Mouse (Mus musculus) stomach, postnatal 0 days (tissue): ENCODE results near the gene Lmntd1. TPM values are rescaled to one million over a fixed set of nuclear protein-coding genes. Genes with fewer than 3 reads are reported as not detected.

Experiments
- ATAC-seq: fragments of 200-750 bp; cut with Nextera tagmentation; 2 replicates; pipeline ENCODE4 v1.8.0; 2017; ENCODE audit not compliant: low FRiP score, low TSS enrichment
- DNase-seq: peaks from one replicate; pipeline ENCODE4 v3.0.0-alpha.2; 2016; ENCODE audit warnings: low spot score
- H3K27ac ChIP-seq: fragments of 300-500 bp; sonication (generic); replicated peaks from 2 replicates; pipeline ENCODE4 v1.5.1; 2014; ENCODE audit warnings: mild to moderate bottlenecking, control low read depth
- H3K27me3 ChIP-seq: fragments of 300-500 bp; sonication (generic); 2 replicates; pipeline ENCODE4 v1.6.1; 2014; ENCODE audit warnings: low read length; ENCODE audit not compliant: control insufficient read depth, insufficient read depth
- H3K36me3 ChIP-seq: fragments of 300-500 bp; sonication (generic); 2 replicates; pipeline ENCODE4 v1.6.1; 2014; ENCODE audit warnings: low read length, mixed read lengths; ENCODE audit not compliant: control insufficient read depth, insufficient read depth
- H3K4me1 ChIP-seq: fragments of 300-500 bp; sonication (generic); replicated peaks from 2 replicates; pipeline ENCODE4 v1.6.1; 2014; ENCODE audit warnings: antibody characterized with exemption; ENCODE audit not compliant: control insufficient read depth, insufficient read depth
- H3K4me2 ChIP-seq: fragments of 300-500 bp; sonication (generic); replicated peaks from 2 replicates; pipeline ENCODE4 v1.6.1; 2014; ENCODE audit warnings: low read depth, mild to moderate bottlenecking, control low read depth, moderate library complexity
- H3K4me3 ChIP-seq: fragments of 300-500 bp; sonication (generic); 2 replicates; pipeline ENCODE4 v1.5.1; 2014; ENCODE audit warnings: low read depth, low read length, control low read depth
- H3K9ac ChIP-seq: fragments of 300-500 bp; sonication (generic); 2 replicates; pipeline ENCODE4 v1.6.1; 2014; ENCODE audit warnings: mild to moderate bottlenecking, low read length, control low read depth, mixed read lengths
- H3K9me3 ChIP-seq: fragments of 300-500 bp; sonication (generic); 2 replicates; pipeline ENCODE4 v1.6.1; 2016; ENCODE audit warnings: low read length; ENCODE audit not compliant: control insufficient read depth
- CTCF ChIP-seq: IDR thresholded peaks from 2 replicates; pipeline ENCODE4 v1.5.1; 2016; ENCODE audit warnings: antibody characterized with exemption, low read depth, mild to moderate bottlenecking, moderate library complexity
- EP300 ChIP-seq: optimal IDR thresholded peaks from 2 replicates; pipeline ENCODE3; 2016; ENCODE audit warnings: antibody characterized with exemption
- WGBS: fragments of 180-500 bp; shearing (Covaris S2); extraction: QIAGEN DNeasy Blood & Tissue Kit; methylation state at CpG from one replicate; pipeline ENCODE4 v1.1.7; 2014; 5-methylcytosine and 5-hydroxymethylcytosine counted together
- polyA plus RNA-seq: library from polyadenylated mRNA; unstranded; fragments of >200 nt; fragmentation: Nextera tagmentation; extraction: Ambion mirVana; gene quantifications from 2 replicates; pipeline ENCODE4 v1.2.1, GENCODE M21; 2015

Lmntd1 gene
- polyA plus RNA-seq: 0.16 and 0.18 TPM in 2 replicates

DNA sequence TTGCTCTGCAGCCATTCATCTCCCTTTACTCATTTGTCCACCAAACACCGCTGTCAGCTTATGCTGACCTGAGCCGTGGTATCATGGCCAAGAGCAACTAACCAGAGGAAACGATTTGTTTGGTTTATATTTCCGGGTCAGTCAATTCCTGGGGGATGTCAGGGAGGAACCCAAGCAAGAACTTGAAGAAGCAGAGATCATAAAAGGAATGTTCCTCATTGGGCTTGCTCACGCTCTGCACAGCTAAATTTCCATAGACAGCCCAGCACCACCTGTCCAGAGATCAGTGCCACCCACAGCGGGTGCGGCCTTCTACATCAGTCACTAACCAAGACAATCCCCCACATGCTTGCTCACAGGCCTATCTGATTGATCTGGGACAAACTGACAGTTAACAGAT is at the start of gene Lmntd1:
TSS of gene Lmntd1 (minus strand) at position 101 of the 400 bp plus-strand sequence.
- no peak for ATAC-seq
- Histone ChIP-seq H3K9me3 (no peaks in the 10 kb centered on the region), H3K36me3 (no peaks in the 10 kb centered on the region), H3K4me3 (no peak within 1 kb of the TSS), H3K4me1 (no peaks in the 10 kb centered on the region), H3K27me3 (no peaks in the 10 kb centered on the region), H3K9ac (no peak within 1 kb of the TSS), H3K4me2 (no peak within 1 kb of the TSS), H3K27ac (no peak within 1 kb of the TSS)
- no peak for DNase-seq
- TF ChIP-seq EP300: no peak
- 63% methylated on average over 7 of the region's 7 CpGs for WGBS

DNA sequence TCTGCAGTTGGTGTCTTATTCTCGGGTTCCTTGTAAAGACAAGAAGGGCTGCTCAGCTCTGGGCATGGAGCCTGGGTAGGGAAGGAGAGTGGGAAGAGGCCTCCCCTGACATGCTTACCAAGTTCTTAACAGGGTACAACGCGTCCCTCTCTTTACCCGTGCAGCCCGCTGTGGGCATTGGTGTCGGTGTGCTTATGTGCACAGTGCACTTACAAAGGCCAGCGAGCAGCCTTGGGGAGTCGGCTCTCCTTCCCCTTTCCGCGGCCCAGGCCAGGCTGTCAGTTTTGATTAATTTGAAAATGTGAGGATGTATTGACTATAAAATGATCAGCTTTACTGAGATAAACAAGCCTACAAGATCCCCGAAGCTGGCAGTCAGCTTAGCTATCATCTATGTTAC is 46.8 kb upstream of the Lmntd1 start:
- 50% methylated on average over 11 of the region's 11 CpGs for WGBS
- Histone ChIP-seq H3K9me3 (no peaks in the 10 kb centered on the region), H3K36me3 (no peaks in the 10 kb centered on the region), H3K4me2 (no peak overlapping the region), H3K27me3 (no peaks in the 10 kb centered on the region), H3K9ac (no peak overlapping the region), H3K4me3 (no peak overlapping the region), H3K27ac (no peak overlapping the region), H3K4me1 (no peaks in the 10 kb centered on the region)
- ATAC-seq (no peak), DNase-seq (no peak)
- no peak for TF ChIP-seq EP300

GRCm38 (mm10) chr6:145659116-145659515 is 45.0 kb upstream of the Lmntd1 start:
- H3K9me3 ChIP-seq: no peaks in the 10 kb centered on the region
- H3K4me1 ChIP-seq: no peaks in the 10 kb centered on the region
- no peak overlapping the region for H3K4me3 ChIP-seq
- DNase-seq (no peak), ATAC-seq (no peak)
- no peaks in the 10 kb centered on the region for H3K27me3 ChIP-seq
- 62% methylated on average over 6 of the region's 6 CpGs for WGBS
- no peak overlapping the region for H3K27ac ChIP-seq
- H3K36me3 ChIP-seq: no peaks in the 10 kb centered on the region
- H3K4me2 ChIP-seq: no peak overlapping the region
- TF ChIP-seq EP300: no peak
- no peak for TF ChIP-seq CTCF
- no peak overlapping the region for H3K9ac ChIP-seq

- no peaks in the 10 kb centered on the region for H3K36me3 ChIP-seq
- no peaks in the 10 kb centered on the region for H3K9me3 ChIP-seq
- H3K27ac ChIP-seq: no peak overlapping the region
- no peak overlapping the region for H3K4me3 ChIP-seq
- H3K27me3 ChIP-seq: no peaks in the 10 kb centered on the region
- TF ChIP-seq CTCF: peak; percentile 59
- no peak for TF ChIP-seq EP300
- H3K9ac ChIP-seq: no peak overlapping the region
- WGBS: 65% methylated on average over 15 of the region's 15 CpGs
- DNase-seq (no peak), ATAC-seq (no peak)
- no peak overlapping the region for H3K4me2 ChIP-seq
- H3K4me1 ChIP-seq: no peaks in the 10 kb centered on the region
Measured at GRCm38 (mm10) chr6:145656740-145657591, 42.8 kb upstream of the Lmntd1 start.

GRCm38 (mm10) chr6:145655678-145656077 is 41.6 kb upstream of the Lmntd1 start:
- Histone ChIP-seq H3K4me1 (no peaks in the 10 kb centered on the region), H3K4me2 (no peak overlapping the region), H3K9me3 (no peaks in the 10 kb centered on the region), H3K9ac (no peak overlapping the region), H3K27ac (no peak overlapping the region), H3K36me3 (no peaks in the 10 kb centered on the region), H3K4me3 (no peak overlapping the region), H3K27me3 (no peaks in the 10 kb centered on the region)
- peak; percentile 48; the same call in 1 of the 2 replicates for TF ChIP-seq CTCF
- TF ChIP-seq EP300: no peak
- ATAC-seq (no peak), DNase-seq (no peak)
- WGBS: 95% methylated on average over 1 of the region's 1 CpGs

DNA sequence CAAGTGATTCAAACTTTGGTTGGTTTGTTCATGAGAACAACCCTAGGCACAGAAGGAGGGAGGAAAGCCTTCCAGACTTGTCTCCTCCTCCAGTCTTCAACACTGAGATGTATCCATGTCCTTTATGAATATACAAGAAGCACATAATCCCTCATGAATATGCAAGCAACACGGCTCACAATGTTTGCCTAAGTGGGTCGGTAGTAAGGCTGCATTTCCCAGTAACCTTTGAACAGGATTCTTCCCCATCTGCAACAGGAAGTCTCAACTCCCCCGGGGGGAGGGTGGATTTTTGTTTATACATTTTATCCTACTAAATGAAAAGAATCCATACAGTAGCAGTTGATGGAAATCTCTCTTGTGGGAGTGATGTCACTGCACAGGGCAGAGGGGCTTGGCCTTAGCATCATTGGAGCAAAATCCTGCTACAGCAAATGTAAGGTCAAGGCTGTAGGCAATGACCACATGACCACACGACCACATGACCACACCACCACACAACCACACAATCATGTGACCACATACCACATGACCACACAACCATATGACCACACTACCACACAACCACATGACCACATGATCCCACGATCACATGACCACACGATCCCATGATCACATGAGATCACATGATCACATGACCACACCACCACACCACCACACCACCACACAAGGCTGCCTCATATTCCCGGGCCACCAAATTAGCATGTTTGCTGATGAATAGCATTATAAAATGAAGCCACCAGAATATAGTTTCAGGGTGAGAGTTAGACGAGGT is 40.1 kb upstream of the Lmntd1 start:
- 62% methylated on average over 8 of the region's 8 CpGs for WGBS
- H3K36me3 ChIP-seq: no peaks in the 10 kb centered on the region
- no peaks in the 10 kb centered on the region for H3K9me3 ChIP-seq
- no peak overlapping the region for H3K4me2 ChIP-seq
- H3K27ac ChIP-seq: no peak overlapping the region
- H3K4me3 ChIP-seq: no peak overlapping the region
- DNase-seq (no peak), ATAC-seq (0 out of 2 replicates have a peak, but pooled peaks have one; percentile 29)
- no peak overlapping the region for H3K9ac ChIP-seq
- TF ChIP-seq CTCF: no peak
- H3K27me3 ChIP-seq: no peaks in the 10 kb centered on the region
- no peaks in the 10 kb centered on the region for H3K4me1 ChIP-seq
